Mouse (Mus musculus): Measurements from ENCODE around the gene Ruvbl1. TPM values are rescaled to one million over a fixed set of nuclear protein-coding genes. Genes with fewer than 3 reads are reported as not detected.

Gene Ruvbl1
- polyA plus RNA-seq, 1 experiment from 2014 or later, result 92.6 TPM

DNA sequence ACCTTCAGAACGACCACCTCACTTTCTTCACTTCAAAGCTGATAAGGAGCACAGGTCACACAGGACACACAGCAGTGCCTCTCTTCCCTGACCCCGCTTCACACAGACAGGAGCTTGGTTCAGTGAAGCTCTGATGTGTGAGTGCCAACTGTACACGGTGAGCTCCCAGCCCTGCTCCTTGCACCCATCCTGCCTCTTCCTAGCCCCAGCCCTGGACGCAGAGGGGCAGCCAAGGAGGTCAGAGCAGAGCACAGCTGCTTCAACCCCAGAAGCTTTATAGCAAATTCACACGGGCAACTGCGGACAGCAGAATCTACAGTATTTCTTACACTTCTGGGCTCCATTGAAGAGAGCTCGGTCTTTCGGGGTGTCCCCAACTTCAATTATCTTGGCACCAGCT lies 48.8 kb downstream of the Ruvbl1 start:
- Histone ChIP-seq H3K27ac (ENCODE audit: low read length) (no peak overlapping the region), H3K4me1 (ENCODE audit: control insufficient read depth, insufficient read depth, low read length) (peaks cover 16% of the 10 kb centered on the region), H3K36me3 (ENCODE audit: control insufficient read depth, insufficient read depth, low read length) (peaks cover 40% of the 10 kb centered on the region), H3K4me2 (ENCODE audit: low read length) (no peak overlapping the region), H3K9me3 (replicated peaks; ENCODE audit: control insufficient read depth, low read length, poor library complexity, severe bottlenecking) (no peaks in the 10 kb centered on the region), H3K27me3 (ENCODE audit: control insufficient read depth, insufficient read depth, low read depth, low read length) (no peaks in the 10 kb centered on the region), H3K9ac (ENCODE audit: low read depth, low read length) (no peak overlapping the region), H3K4me3 (ENCODE audit: low read depth, low read length) (no peak overlapping the region)
- no peak for ATAC-seq
- WGBS, result 94% methylated on average over 8 of the region's 8 CpGs

DNA sequence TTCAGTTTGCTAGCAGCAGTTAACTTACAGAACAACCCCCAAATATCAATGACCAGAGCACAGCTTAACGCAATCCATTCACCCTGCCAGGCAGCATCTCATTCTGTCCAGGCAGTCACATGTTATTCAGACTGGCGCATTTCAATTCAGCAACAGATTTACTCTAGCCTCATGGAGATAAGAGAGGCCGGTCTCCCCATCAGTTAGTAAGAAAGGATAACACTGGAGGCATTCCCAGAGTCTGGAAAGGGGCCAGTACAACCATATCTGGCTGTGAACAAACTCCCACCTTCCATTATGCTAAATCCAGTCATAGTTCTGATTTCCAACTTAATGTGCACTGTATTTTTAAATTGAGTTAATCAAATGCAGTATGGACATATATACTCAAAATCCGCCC lies 49.3 kb downstream of the Ruvbl1 start:
- Histone ChIP-seq H3K4me2 (ENCODE audit: low read length) (no peak overlapping the region), H3K4me3 (ENCODE audit: low read depth, low read length) (no peak overlapping the region), H3K9ac (ENCODE audit: low read depth, low read length) (no peak overlapping the region), H3K9me3 (replicated peaks; ENCODE audit: control insufficient read depth, low read length, poor library complexity, severe bottlenecking) (no peaks in the 10 kb centered on the region), H3K36me3 (ENCODE audit: control insufficient read depth, insufficient read depth, low read length) (peaks cover 34% of the 10 kb centered on the region), H3K4me1 (ENCODE audit: control insufficient read depth, insufficient read depth, low read length) (peaks cover 19% of the 10 kb centered on the region), H3K27ac (ENCODE audit: low read length) (no peak overlapping the region), H3K27me3 (ENCODE audit: control insufficient read depth, insufficient read depth, low read depth, low read length) (no peaks in the 10 kb centered on the region)
- 86% methylated on average over 4 of the region's 4 CpGs for WGBS
- ATAC-seq, result no peak

GRCm38 (mm10) chr6:88515971-88516370 lies 50.8 kb downstream of the Ruvbl1 start:
- H3K4me3 ChIP-seq (ENCODE audit: low read depth, low read length), result no peak overlapping the region
- H3K27ac ChIP-seq (ENCODE audit: low read length), result no peak overlapping the region
- no peak for ATAC-seq
- peaks cover 21% of the 10 kb centered on the region for H3K36me3 ChIP-seq (ENCODE audit: control insufficient read depth, insufficient read depth, low read length)
- H3K4me2 ChIP-seq (ENCODE audit: low read length), result no peak overlapping the region
- 87% methylated on average over 8 of the region's 8 CpGs for WGBS
- no peak overlapping the region for H3K9ac ChIP-seq (ENCODE audit: low read depth, low read length)
- no peaks in the 10 kb centered on the region for H3K27me3 ChIP-seq (ENCODE audit: control insufficient read depth, insufficient read depth, low read depth, low read length)
- no peaks in the 10 kb centered on the region for H3K9me3 ChIP-seq (replicated peaks; ENCODE audit: control insufficient read depth, low read length, poor library complexity, severe bottlenecking)
- H3K4me1 ChIP-seq (ENCODE audit: control insufficient read depth, insufficient read depth, low read length), result peaks cover 23% of the 10 kb centered on the region

DNA sequence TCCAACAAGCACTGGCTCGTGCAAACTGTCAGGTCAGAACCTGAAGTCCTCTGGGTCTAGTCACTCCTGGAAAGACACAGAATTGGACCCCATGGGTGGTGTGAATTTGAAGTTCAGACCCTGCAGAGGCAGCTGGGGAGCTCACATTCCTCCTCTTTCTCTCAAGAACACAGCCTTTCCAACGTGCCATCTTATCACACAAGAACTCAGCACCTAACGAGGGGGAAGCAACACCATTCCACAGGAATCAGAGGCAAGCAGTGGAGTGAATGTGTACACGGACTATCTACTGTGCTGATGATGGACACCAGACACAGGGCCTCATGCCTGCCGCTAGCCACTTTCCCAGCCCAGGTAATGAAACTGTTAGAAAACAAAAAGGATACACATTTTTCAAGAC lies 51.5 kb downstream of the Ruvbl1 start:
- WGBS, result 84% methylated on average over 5 of the region's 5 CpGs
- Histone ChIP-seq H3K4me1 (ENCODE audit: control insufficient read depth, insufficient read depth, low read length) (peaks cover 23% of the 10 kb centered on the region), H3K9me3 (replicated peaks; ENCODE audit: control insufficient read depth, low read length, poor library complexity, severe bottlenecking) (no peaks in the 10 kb centered on the region), H3K4me3 (ENCODE audit: low read depth, low read length) (no peak overlapping the region), H3K27ac (ENCODE audit: low read length) (no peak overlapping the region), H3K9ac (ENCODE audit: low read depth, low read length) (no peak overlapping the region), H3K27me3 (ENCODE audit: control insufficient read depth, insufficient read depth, low read depth, low read length) (no peaks in the 10 kb centered on the region), H3K36me3 (ENCODE audit: control insufficient read depth, insufficient read depth, low read length) (peaks cover 16% of the 10 kb centered on the region), H3K4me2 (ENCODE audit: low read length) (no peak overlapping the region)
- ATAC-seq, result no peak

DNA sequence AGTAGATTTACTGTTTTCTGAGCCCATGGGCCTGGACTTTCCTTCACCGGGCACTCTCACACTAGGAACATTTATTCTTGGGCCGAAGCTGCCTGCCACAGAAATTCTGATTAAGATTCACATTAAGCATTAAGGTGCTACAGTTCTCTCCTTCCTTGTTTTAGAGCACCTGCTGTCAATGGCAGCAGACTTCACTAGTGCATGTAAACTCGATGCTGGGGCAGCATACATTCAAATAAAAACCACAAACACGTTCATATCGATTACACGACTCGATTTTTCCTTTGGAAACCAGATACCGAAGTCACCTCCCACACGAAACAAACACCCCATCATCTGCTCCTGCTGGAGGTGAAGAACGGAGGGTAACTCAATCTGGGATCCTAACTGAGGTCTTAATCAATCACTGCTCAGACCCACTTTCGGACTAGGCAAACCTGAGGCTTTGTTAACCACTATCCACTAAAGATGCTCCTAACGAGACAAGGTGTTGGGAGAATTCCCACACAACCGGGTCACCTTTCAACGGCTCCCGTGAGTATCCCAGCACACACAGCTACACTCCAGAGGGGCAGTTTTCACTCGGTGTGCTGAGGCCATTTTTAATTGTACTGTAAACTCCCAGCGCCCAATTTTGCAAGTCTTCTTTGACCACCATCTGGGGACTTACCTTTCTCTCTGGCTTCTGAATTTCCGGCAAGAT lies 52.6 kb downstream of the Ruvbl1 start:
- ATAC-seq, result no peak
- H3K4me1 ChIP-seq (ENCODE audit: control insufficient read depth, insufficient read depth, low read length), result peaks cover 23% of the 10 kb centered on the region
- H3K27ac ChIP-seq (ENCODE audit: low read length), result peak overlapping the region; percentile 93; the same call in 1 of the 2 replicates
- H3K27me3 ChIP-seq (ENCODE audit: control insufficient read depth, insufficient read depth, low read depth, low read length), result no peaks in the 10 kb centered on the region
- peak overlapping the region; percentile 86 for H3K9ac ChIP-seq (ENCODE audit: low read depth, low read length)
- peak overlapping the region; percentile 76 for H3K4me2 ChIP-seq (ENCODE audit: low read length)
- no peaks in the 10 kb centered on the region for H3K9me3 ChIP-seq (replicated peaks; ENCODE audit: control insufficient read depth, low read length, poor library complexity, severe bottlenecking)
- H3K4me3 ChIP-seq (ENCODE audit: low read depth, low read length), result peak overlapping the region; percentile 79
- WGBS, result 16% methylated on average over 18 of the region's 18 CpGs
- peaks cover 9% of the 10 kb centered on the region for H3K36me3 ChIP-seq (ENCODE audit: control insufficient read depth, insufficient read depth, low read length)

DNA sequence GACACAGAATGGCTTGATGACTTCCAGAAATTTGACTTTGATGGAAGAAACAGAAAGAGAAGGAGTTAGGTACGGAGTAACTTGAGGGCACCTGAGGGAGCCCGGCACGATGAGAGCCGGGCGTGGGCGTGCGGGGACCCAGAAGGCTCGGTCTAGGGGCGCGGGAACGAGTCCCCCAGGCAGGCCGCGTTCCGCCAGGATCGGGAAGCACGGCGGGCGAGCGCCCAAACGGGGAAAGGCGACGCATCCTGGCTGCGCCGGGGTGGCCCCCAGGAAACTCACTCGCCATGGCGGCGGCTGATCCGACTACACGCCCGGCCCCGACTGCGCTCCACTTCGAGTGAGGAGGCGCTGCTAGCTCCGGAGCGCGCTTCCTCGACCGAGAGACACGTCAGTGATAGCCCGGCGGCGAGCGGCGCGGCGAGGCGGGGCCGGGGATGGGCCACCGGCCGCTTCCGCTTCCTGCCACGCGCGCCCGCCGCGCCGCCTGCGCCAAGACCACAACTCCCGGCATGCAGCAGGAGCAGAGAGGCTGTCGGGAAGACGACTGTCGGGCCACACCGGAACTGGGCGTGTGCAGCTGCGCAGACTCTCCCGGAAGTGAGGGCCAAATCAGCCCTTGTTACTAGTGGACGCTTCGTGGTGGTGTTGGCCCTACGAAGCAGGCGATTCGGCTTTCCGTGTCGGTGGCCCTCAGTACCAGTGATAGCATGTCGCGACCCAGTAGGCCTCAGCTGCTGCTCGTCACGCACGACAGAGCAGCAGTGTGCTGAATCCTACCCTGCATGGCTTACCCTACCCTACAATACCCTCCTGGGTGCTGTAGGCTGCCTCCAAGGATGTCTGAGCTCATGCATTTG lies 53.4 kb downstream of the Ruvbl1 start, which contains the start of gene Sec61a1:
Sec61a1 (minus strand) TSS at position 502 of the 860 bp plus-strand sequence.
- 0% methylated on average over 73 of the region's 80 CpGs for WGBS
- Histone ChIP-seq H3K9ac (ENCODE audit: low read depth, low read length) (peak within 1 kb of the TSS; percentile 87), H3K36me3 (ENCODE audit: control insufficient read depth, insufficient read depth, low read length) (peaks cover 9% of the 10 kb centered on the region), H3K9me3 (replicated peaks; ENCODE audit: control insufficient read depth, low read length, poor library complexity, severe bottlenecking) (no peaks in the 10 kb centered on the region), H3K27me3 (ENCODE audit: control insufficient read depth, insufficient read depth, low read depth, low read length) (no peaks in the 10 kb centered on the region), H3K4me2 (ENCODE audit: low read length) (peak within 1 kb of the TSS; percentile 93), H3K4me3 (ENCODE audit: low read depth, low read length) (peak within 1 kb of the TSS; percentile 79), H3K4me1 (ENCODE audit: control insufficient read depth, insufficient read depth, low read length) (peaks cover 23% of the 10 kb centered on the region), H3K27ac (ENCODE audit: low read length) (peak within 1 kb of the TSS; percentile 93)
- peak; percentile 98 for ATAC-seq

GRCm38 (mm10) chr6:88521821-88522220 lies 56.6 kb downstream of the Ruvbl1 start:
- Histone ChIP-seq H3K4me2 (ENCODE audit: low read length) (no peak overlapping the region), H3K9me3 (replicated peaks; ENCODE audit: control insufficient read depth, low read length, poor library complexity, severe bottlenecking) (no peaks in the 10 kb centered on the region), H3K27me3 (ENCODE audit: control insufficient read depth, insufficient read depth, low read depth, low read length) (no peaks in the 10 kb centered on the region), H3K4me1 (ENCODE audit: control insufficient read depth, insufficient read depth, low read length) (peaks cover 19% of the 10 kb centered on the region), H3K27ac (ENCODE audit: low read length) (no peak overlapping the region), H3K4me3 (ENCODE audit: low read depth, low read length) (no peak overlapping the region), H3K36me3 (ENCODE audit: control insufficient read depth, insufficient read depth, low read length) (no peaks in the 10 kb centered on the region), H3K9ac (ENCODE audit: low read depth, low read length) (no peak overlapping the region)
- no peak for ATAC-seq
- WGBS, result 87% methylated on average over 7 of the region's 7 CpGs

GRCm38 (mm10) chr6:88522606-88523005 lies 57.4 kb downstream of the Ruvbl1 start:
- ATAC-seq, result no peak
- Histone ChIP-seq H3K27ac (ENCODE audit: low read length) (no peak overlapping the region), H3K4me2 (ENCODE audit: low read length) (no peak overlapping the region), H3K27me3 (ENCODE audit: control insufficient read depth, insufficient read depth, low read depth, low read length) (no peaks in the 10 kb centered on the region), H3K4me3 (ENCODE audit: low read depth, low read length) (no peak overlapping the region), H3K9ac (ENCODE audit: low read depth, low read length) (no peak overlapping the region), H3K4me1 (ENCODE audit: control insufficient read depth, insufficient read depth, low read length) (peaks cover 11% of the 10 kb centered on the region), H3K36me3 (ENCODE audit: control insufficient read depth, insufficient read depth, low read length) (no peaks in the 10 kb centered on the region), H3K9me3 (replicated peaks; ENCODE audit: control insufficient read depth, low read length, poor library complexity, severe bottlenecking) (no peaks in the 10 kb centered on the region)
- WGBS, result 74% methylated on average over 3 of the region's 3 CpGs

DNA sequence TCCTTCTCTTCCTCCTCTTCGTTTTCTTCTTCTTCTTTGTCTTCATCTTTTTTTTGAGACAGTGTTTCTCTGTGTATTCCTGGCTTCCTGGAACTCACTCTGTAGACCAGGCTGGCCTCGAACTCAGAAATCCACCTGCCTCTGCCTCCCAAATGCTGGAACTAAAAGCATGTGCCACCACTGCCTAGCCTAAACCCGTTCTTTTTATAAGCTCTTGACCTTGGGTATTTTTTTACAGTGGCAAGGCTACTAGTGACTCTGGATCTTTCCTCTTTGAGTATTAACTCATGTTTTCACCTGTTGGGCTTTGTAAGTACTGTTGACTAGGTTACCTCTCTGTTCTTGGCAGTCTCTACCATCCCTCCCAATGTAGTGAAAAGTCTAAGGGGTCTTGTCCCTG lies 57.8 kb downstream of the Ruvbl1 start:
- Histone ChIP-seq H3K9ac (ENCODE audit: low read depth, low read length) (no peak overlapping the region), H3K4me3 (ENCODE audit: low read depth, low read length) (no peak overlapping the region), H3K4me1 (ENCODE audit: control insufficient read depth, insufficient read depth, low read length) (peaks cover 7% of the 10 kb centered on the region), H3K27ac (ENCODE audit: low read length) (no peak overlapping the region), H3K36me3 (ENCODE audit: control insufficient read depth, insufficient read depth, low read length) (no peaks in the 10 kb centered on the region), H3K4me2 (ENCODE audit: low read length) (no peak overlapping the region), H3K9me3 (replicated peaks; ENCODE audit: control insufficient read depth, low read length, poor library complexity, severe bottlenecking) (no peaks in the 10 kb centered on the region), H3K27me3 (ENCODE audit: control insufficient read depth, insufficient read depth, low read depth, low read length) (no peaks in the 10 kb centered on the region)
- WGBS, result 68% methylated on average over 3 of the region's 3 CpGs
- no peak for ATAC-seq
